In the genomic region with DNA sequence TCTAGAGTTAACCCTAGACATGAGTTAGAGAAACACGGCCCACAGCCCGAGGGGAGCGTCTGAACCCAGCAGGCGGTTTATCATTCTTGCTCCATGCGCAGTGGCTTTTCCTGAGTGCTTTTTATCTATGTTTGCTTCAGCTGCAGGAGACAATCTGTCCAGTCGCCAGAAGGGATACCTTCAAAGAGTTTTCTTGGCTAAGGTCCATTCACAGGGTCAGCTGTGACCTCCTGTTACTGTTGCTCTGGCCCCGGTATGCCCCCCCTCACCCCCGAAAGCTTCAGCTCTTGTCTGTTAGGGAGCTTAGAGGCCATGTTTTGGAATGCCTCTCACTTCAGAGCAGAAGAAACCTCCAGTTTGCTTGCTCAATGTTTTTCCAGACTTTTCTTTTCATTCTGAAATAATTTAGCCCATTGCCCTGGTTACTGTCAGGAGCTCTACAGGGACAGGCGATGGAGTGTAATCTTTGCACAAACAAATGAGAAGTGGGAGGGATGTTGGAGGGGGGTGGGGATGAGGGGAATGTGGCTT, we compare ENCODE assay signal across 10 mouse cellular contexts. TPM values are rescaled to one million over a fixed set of nuclear protein-coding genes. Genes with fewer than 3 reads are reported as not detected.
DNase-seq lines count a peak whose midpoint lies in the region; ATAC-seq lines count a peak whose summit lies in the region.
"Had no signal": no experiment of that assay in that cellular context is flagged by ENCODE, and none has a peak within 500 bp of the region (broad histone marks: within the 10 kb centered on the region; RNA-seq: fewer than 3 reads in every experiment).

No protein-coding gene starts in this region.

- H3K27me3 ChIP-seq in forebrain, embryonic 14.5 days (replicated peaks; ENCODE audit: control insufficient read depth, insufficient read depth, low read length), result no peaks in the 10 kb centered on the region
- H3K27me3 ChIP-seq in forebrain, embryonic 12.5 days, result no peaks in the 10 kb centered on the region
- H3K27me3 ChIP-seq in liver, embryonic 12.5 days (replicated peaks), result no peaks in the 10 kb centered on the region
- H3K27me3 ChIP-seq: forebrain, embryonic 15.5 days had no signal

- no peak overlapping the region for H3K4me2 ChIP-seq in forebrain, embryonic 14.5 days (ENCODE audit: low read length)
- H3K4me2 ChIP-seq in forebrain, embryonic 12.5 days, result no peak overlapping the region
- H3K4me2 ChIP-seq in liver, embryonic 12.5 days, result peak overlapping the region; percentile 51
- H3K4me2 ChIP-seq: forebrain, embryonic 15.5 days had no signal

- H3K9me3 ChIP-seq in forebrain, embryonic 14.5 days (replicated peaks; ENCODE audit: control insufficient read depth, low read length), result no peaks in the 10 kb centered on the region
- H3K9me3 ChIP-seq in forebrain, embryonic 12.5 days, result no peaks in the 10 kb centered on the region
- no peaks in the 10 kb centered on the region for H3K9me3 ChIP-seq in liver, embryonic 12.5 days (replicated peaks)
- H3K9me3 ChIP-seq: forebrain, embryonic 15.5 days had no signal

- no peak for ATAC-seq in forebrain, embryonic 14.5 days
- ATAC-seq in forebrain, embryonic 12.5 days (ENCODE audit: low FRiP score), result no peak
- peak; percentile 76 for ATAC-seq in erythroid progenitor cell, adult 5-6 weeks (replicated peaks; ENCODE audit: low FRiP score, poor library complexity, severe bottlenecking)
- peak; percentile 86 for ATAC-seq in liver, embryonic 12.5 days
- ATAC-seq: forebrain, embryonic 15.5 days had no signal

- no peak overlapping the region for H3K4me3 ChIP-seq in forebrain, embryonic 14.5 days (ENCODE audit: low read depth, low read length)
- H3K4me3 ChIP-seq in forebrain, embryonic 12.5 days (replicated peaks), result no peak overlapping the region
- H3K4me3 ChIP-seq in liver, embryonic 12.5 days, result 0 out of 2 replicates have a peak overlapping the region, but pooled peaks have one; percentile 10
- H3K4me3 ChIP-seq: forebrain, embryonic 15.5 days had no signal

- H3K9ac ChIP-seq in forebrain, embryonic 14.5 days (ENCODE audit: low read length), result no peak overlapping the region
- H3K9ac ChIP-seq in forebrain, embryonic 12.5 days, result no peak overlapping the region
- H3K9ac ChIP-seq in liver, embryonic 12.5 days, result peak overlapping the region; percentile 33; the same call in 1 of the 2 replicates
- H3K9ac ChIP-seq: forebrain, embryonic 15.5 days had no signal

- peak; percentile 39 for DNase-seq in forebrain, embryonic 14.5 days (ENCODE audit: low spot score)
- peak; percentile 9 for DNase-seq in 3T3-L1 (ENCODE audit: low read depth, low spot score)
- no peak for DNase-seq in T-cell, adult 2 months (ENCODE audit: low spot score)
- DNase-seq in cerebellum, adult 9-10 months, result no peak
- no peak for DNase-seq in spleen, adult 18-20 months
- DNase-seq: adrenal gland, postnatal 10 days had no signal

- H3K4me1 ChIP-seq in forebrain, embryonic 14.5 days (ENCODE audit: control insufficient read depth, insufficient read depth, low read length), result no peaks in the 10 kb centered on the region
- H3K4me1 ChIP-seq in forebrain, embryonic 12.5 days, result 0 out of 2 replicates have a peak, but pooled peaks cover 2% of the 10 kb centered on the region
- peaks cover 65% of the 10 kb centered on the region for H3K4me1 ChIP-seq in liver, embryonic 12.5 days
- H3K4me1 ChIP-seq: forebrain, embryonic 15.5 days had no signal

- no peaks in the 10 kb centered on the region for H3K36me3 ChIP-seq in forebrain, embryonic 14.5 days (ENCODE audit: control insufficient read depth, insufficient read depth, low read length)
- H3K36me3 ChIP-seq in forebrain, embryonic 12.5 days (replicated peaks), result no peaks in the 10 kb centered on the region
- no peaks in the 10 kb centered on the region for H3K36me3 ChIP-seq in liver, embryonic 12.5 days
- H3K36me3 ChIP-seq: forebrain, embryonic 15.5 days had no signal

- 63% methylated on average over 9 of the region's 9 CpGs for WGBS in forebrain, embryonic 14.5 days
- 56% methylated on average over 9 of the region's 9 CpGs for WGBS in forebrain, embryonic 12.5 days
- 8% methylated on average over 9 of the region's 9 CpGs for WGBS in liver, embryonic 12.5 days (ENCODE audit: insufficient replicate concordance)

- no peak overlapping the region for H3K27ac ChIP-seq in forebrain, embryonic 14.5 days (ENCODE audit: low read depth, low read length)
- H3K27ac ChIP-seq in forebrain, embryonic 12.5 days, result no peak overlapping the region
- peak overlapping the region; percentile 88 for H3K27ac ChIP-seq in liver, embryonic 12.5 days
- H3K27ac ChIP-seq: forebrain, embryonic 15.5 days had no signal

RNA-seq across cellular contexts. Expression of gene Slc1a3, which starts 51.2 kb away (rescaled TPM):
- polyA plus RNA-seq in forebrain, embryonic 14.5 days (2014; fragmentation: Nextera tagmentation; extraction: Ambion mirVana), result 102 and 128 TPM in 2 replicates
- polyA plus RNA-seq in forebrain, embryonic 12.5 days (2016; fragmentation: Nextera tagmentation; extraction: Ambion mirVana), result 63.9 and 75.1 TPM in 2 replicates
- 6.5 and 19.7 TPM in 2 replicates for total RNA-seq in erythroid progenitor cell, adult 5-6 weeks (2015; ENCODE audit: low replicate concordance)
- 1.7 and 2.6 TPM in 2 replicates for total RNA-seq in erythroid progenitor cell, adult 5-6 weeks (2017; ENCODE audit: low replicate concordance)
- 2.4 and 3.0 TPM in 2 replicates for polyA plus RNA-seq in liver, embryonic 12.5 days (2016; fragmentation: Nextera tagmentation; extraction: Ambion mirVana)

Comparison
In these comparisons a context has a peak if more than half of its experiments do, and no peak if none do; other contexts are left out.
1. ATAC-seq: peak in erythroid progenitor cell, adult 5-6 weeks (single experiment) and liver, embryonic 12.5 days (single experiment); none in forebrain, embryonic 14.5 days (single experiment) and forebrain, embryonic 12.5 days (single experiment).
2. DNase-seq: peak in forebrain, embryonic 14.5 days (single experiment) and 3T3-L1 (single experiment); none in T-cell, adult 2 months (single experiment), cerebellum, adult 9-10 months (single experiment) and spleen, adult 18-20 months (0 of 2).
3. RNA of gene Slc1a3, which starts 51.2 kb away (polyA plus RNA-seq): 102 to 128 TPM in forebrain, embryonic 14.5 days and 63.9 to 75.1 TPM in forebrain, embryonic 12.5 days; 2.4 to 3.0 TPM in liver, embryonic 12.5 days; every median in the first group is over 10 times any median in the second.